Mouse (Mus musculus) heart, adult 2 months (tissue): ENCODE results near the gene Nme2.

Experiments used
- CTCF ChIP-seq: fragments of 200-600 bp; IDR thresholded peaks from 2 replicates; pipeline ENCODE4 v1.8.1; 2022; ENCODE audit warnings: antibody characterized with exemption, mild to moderate bottlenecking, moderate library complexity
- EP300 ChIP-seq: fragments of 200-500 bp; IDR thresholded peaks from 2 replicates; pipeline ENCODE4 v1.6.1; 2011; ENCODE audit warnings: low read depth, low read length, control low read depth; ENCODE audit not compliant: insufficient read depth
- POLR2A ChIP-seq: fragments of 200-500 bp; IDR thresholded peaks from 2 replicates; pipeline ENCODE4 v1.6.1; 2011; ENCODE audit warnings: mild to moderate bottlenecking, low read depth, low read length, control low read depth; ENCODE audit not compliant: insufficient read depth

- TF ChIP-seq POLR2A, result no peak
- TF ChIP-seq CTCF, result no peak
- no peak for TF ChIP-seq EP300
These were observed 47.3 kb upstream of the Nme2 start for GRCm38 (mm10) chr11:94003346-94003745.
